Mouse (Mus musculus): Measurements from ENCODE around the gene 9230102O04Rik.

- no peak for TF ChIP-seq ZKSCAN1 (IDR thresholded peaks at IDR 0.05; ENCODE audit: borderline replicate concordance, low read depth, low read length)
- no peak for TF ChIP-seq TCF12 (IDR thresholded peaks at IDR 0.05; ENCODE audit: low read depth, low read length)
- TF ChIP-seq CTCF (conservative IDR thresholded peaks at IDR 0.05 in 1 of 2, IDR thresholded peaks at IDR 0.05 in 1 of 2; ENCODE audit: low read depth in 2 of 2, low read length in 2 of 2): no peak
- no peak for TF ChIP-seq IRF4 (IDR thresholded peaks at IDR 0.05; ENCODE audit: low read depth, low read length)
- no peak for TF ChIP-seq GABPA (IDR thresholded peaks at IDR 0.05; ENCODE audit: insufficient replicate concordance, low read depth, low read length)
- no peak for TF ChIP-seq USF2 (conservative IDR thresholded peaks at IDR 0.05; ENCODE audit: low read depth, low read length)
- no peak for TF ChIP-seq ZC3H11A (IDR thresholded peaks at IDR 0.05; ENCODE audit: low read depth, low read length)
- no peak for TF ChIP-seq EP300 (IDR thresholded peaks at IDR 0.05; ENCODE audit: low read length)
- TF ChIP-seq MAX (IDR thresholded peaks at IDR 0.05; ENCODE audit: low read length): no peak
- TF ChIP-seq SIN3A (IDR thresholded peaks at IDR 0.05; ENCODE audit: low read length): no peak
- TF ChIP-seq POLR2A (IDR thresholded peaks at IDR 0.05; ENCODE audit: low read depth, low read length): no peak
- no peak for TF ChIP-seq USF1 (IDR thresholded peaks at IDR 0.05; ENCODE audit: low read depth, low read length)
- no peak for TF ChIP-seq MAFK (IDR thresholded peaks at IDR 0.05; ENCODE audit: insufficient replicate concordance, low read length)
Measured at GRCm38 (mm10) chr2:9835195-9835594, 54.1 kb downstream of the 9230102O04Rik start.
